Mouse (Mus musculus) hindbrain, embryonic 15.5 days (tissue): ENCODE results near the gene Fam117a. TPM values are rescaled to one million over a fixed set of nuclear protein-coding genes. Genes with fewer than 3 reads are reported as not detected.
A peak's percentile ranks its signal among the peaks of the same experiment; 100 is the strongest.

ENCODE experiments used
- ATAC-seq: fragments of 200-750 bp; cut with Nextera tagmentation; 2 replicates; pipeline ENCODE4 v1.8.0; 2017; ENCODE audit warnings: low read depth, moderate number of reproducible peaks, moderate TSS enrichment; ENCODE audit not compliant: low FRiP score
- H3K27ac ChIP-seq: fragments of 300-500 bp; sonication (generic); replicated peaks from 2 replicates; pipeline ENCODE4 v1.5.1; 2015; ENCODE audit warnings: mild to moderate bottlenecking, inconsistent platforms
- H3K27me3 ChIP-seq: fragments of 300-500 bp; sonication (generic); 2 replicates; pipeline ENCODE4 v1.6.1; 2015; ENCODE audit warnings: control low read depth, inconsistent platforms
- H3K36me3 ChIP-seq: fragments of 300-500 bp; sonication (generic); 2 replicates; pipeline ENCODE4 v1.6.1; 2015; ENCODE audit warnings: control low read depth, inconsistent platforms
- H3K4me1 ChIP-seq: fragments of 300-500 bp; sonication (generic); replicated peaks from 2 replicates; pipeline ENCODE4 v1.6.1; 2015; ENCODE audit warnings: control low read depth, inconsistent platforms
- H3K4me2 ChIP-seq: fragments of 300-500 bp; sonication (generic); 2 replicates; pipeline ENCODE4 v1.6.1; 2015; ENCODE audit warnings: moderate library complexity, mild to moderate bottlenecking, inconsistent platforms
- H3K4me3 ChIP-seq: fragments of 300-500 bp; sonication (generic); 2 replicates; pipeline ENCODE4 v1.5.1; 2015; ENCODE audit warnings: mild to moderate bottlenecking, inconsistent platforms
- H3K9ac ChIP-seq: fragments of 300-500 bp; sonication (generic); 2 replicates; pipeline ENCODE4 v1.6.1; 2015; ENCODE audit warnings: inconsistent platforms
- H3K9me3 ChIP-seq: fragments of 300-500 bp; sonication (generic); 2 replicates; pipeline ENCODE4 v1.6.1; 2016; ENCODE audit warnings: control low read depth, inconsistent platforms
- WGBS: fragments of 180-500 bp; shearing (Covaris S2); methylation state at CpG from one replicate; pipeline ENCODE4 v1.1.7; 2015; 5-methylcytosine and 5-hydroxymethylcytosine counted together
- polyA plus RNA-seq: library from polyadenylated mRNA; unstranded; fragments of >200 nt; fragmentation: Nextera tagmentation; extraction: Ambion mirVana; gene quantifications from 2 replicates; pipeline ENCODE4 v1.2.1, GENCODE M21; 2015

Gene Fam117a
- polyA plus RNA-seq, 1 experiment from 2014 or later, result 3.6 TPM

- peak; percentile 89 for ATAC-seq
- Histone ChIP-seq H3K4me2 (peak overlapping the region; percentile 88), H3K9ac (peak overlapping the region; percentile 73), H3K4me3 (peak overlapping the region; percentile 60), H3K9me3 (no peaks in the 10 kb centered on the region), H3K27me3 (no peaks in the 10 kb centered on the region), H3K27ac (peak overlapping the region; percentile 98), H3K4me1 (peaks cover 25% of the 10 kb centered on the region), H3K36me3 (no peaks in the 10 kb centered on the region)
- 0% methylated on average over 28 of the region's 28 CpGs for WGBS
Observed at GRCm38 (mm10) chr11:95414536-95415161, 77.8 kb downstream of the Fam117a start.

DNA sequence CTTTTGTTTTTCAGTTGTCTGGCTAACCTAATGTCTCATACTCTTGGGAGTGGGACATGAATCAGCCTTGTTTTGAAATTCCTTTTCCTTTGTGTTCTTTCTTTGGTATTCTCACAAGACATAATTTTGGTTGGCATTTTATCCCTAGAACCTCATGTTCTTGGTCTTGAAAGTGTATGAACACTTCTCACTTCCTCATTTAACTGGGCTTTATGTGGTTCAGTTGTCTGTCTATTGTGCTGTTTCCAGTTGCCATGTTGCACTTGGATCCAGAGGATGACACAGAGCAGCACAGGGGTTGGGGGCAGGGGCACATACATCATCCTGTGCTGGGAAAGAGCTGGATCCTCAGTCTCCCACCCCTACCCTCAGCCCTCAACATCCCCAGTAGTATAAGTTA, 79.1 kb downstream of the Fam117a start:
- ATAC-seq, result no peak
- H3K9ac ChIP-seq, result no peak overlapping the region

DNA sequence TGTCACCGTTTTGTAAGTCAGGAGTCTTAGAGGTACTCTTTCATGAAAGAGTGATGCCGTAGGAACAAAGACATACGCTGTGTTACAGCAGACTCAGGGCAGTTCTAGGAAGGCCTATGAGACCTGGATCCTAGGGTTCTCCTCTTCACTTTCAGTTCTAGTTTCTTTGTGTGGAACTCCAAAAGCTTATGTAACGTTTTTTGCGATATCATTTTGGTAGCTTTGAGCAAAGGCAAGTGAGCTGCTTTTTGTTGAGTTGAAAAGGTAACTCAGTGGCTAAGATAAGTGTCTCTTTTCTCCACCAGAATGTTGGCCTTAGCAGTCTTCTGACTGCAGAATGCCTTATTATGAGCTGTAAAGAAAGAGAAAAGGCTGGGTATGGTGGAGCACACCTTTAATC, 80.5 kb downstream of the Fam117a start:
- Histone ChIP-seq H3K27ac (no peak overlapping the region), H3K4me2 (no peak overlapping the region), H3K9me3 (no peaks in the 10 kb centered on the region), H3K27me3 (no peaks in the 10 kb centered on the region), H3K4me3 (no peak overlapping the region), H3K9ac (no peak overlapping the region), H3K4me1 (peaks cover 28% of the 10 kb centered on the region), H3K36me3 (no peaks in the 10 kb centered on the region)
- ATAC-seq, result no peak
- WGBS, result 88% methylated on average over 5 of the region's 5 CpGs

More for the DNA sequence above, 79.1 kb downstream of the Fam117a start:
- H3K4me3 ChIP-seq, result 0 out of 2 replicates have a peak overlapping the region, but pooled peaks have one; percentile 60
- no peaks in the 10 kb centered on the region for H3K9me3 ChIP-seq
- peak overlapping the region; percentile 88 for H3K4me2 ChIP-seq
- H3K27me3 ChIP-seq, result no peaks in the 10 kb centered on the region
- no peak overlapping the region for H3K27ac ChIP-seq
- H3K36me3 ChIP-seq, result no peaks in the 10 kb centered on the region
- H3K4me1 ChIP-seq, result peaks cover 25% of the 10 kb centered on the region

- Histone ChIP-seq H3K9ac (no peak overlapping the region), H3K4me2 (no peak overlapping the region), H3K4me1 (peaks cover 16% of the 10 kb centered on the region), H3K36me3 (no peaks in the 10 kb centered on the region), H3K27me3 (no peaks in the 10 kb centered on the region), H3K27ac (no peak overlapping the region), H3K9me3 (no peaks in the 10 kb centered on the region), H3K4me3 (no peak overlapping the region)
- WGBS, result 80% methylated on average over 2 of the region's 2 CpGs
- no peak for ATAC-seq
Observed at GRCm38 (mm10) chr11:95420880-95421435, 84.1 kb downstream of the Fam117a start.

- H3K4me1 ChIP-seq, result peaks cover 3% of the 10 kb centered on the region; the same call in 1 of the 2 replicates
- H3K4me2 ChIP-seq, result no peak overlapping the region
- no peaks in the 10 kb centered on the region for H3K9me3 ChIP-seq
- 84% methylated on average over 3 of the region's 3 CpGs for WGBS
- H3K27ac ChIP-seq, result no peak overlapping the region
- no peak overlapping the region for H3K9ac ChIP-seq
- H3K4me3 ChIP-seq, result no peak overlapping the region
- no peaks in the 10 kb centered on the region for H3K27me3 ChIP-seq
- H3K36me3 ChIP-seq, result no peaks in the 10 kb centered on the region
- ATAC-seq, result no peak
Observed at GRCm38 (mm10) chr11:95423505-95423904, 86.7 kb downstream of the Fam117a start.

GRCm38 (mm10) chr11:95431344-95431743, 94.5 kb downstream of the Fam117a start:
- Histone ChIP-seq H3K4me1 (no peaks in the 10 kb centered on the region), H3K4me2 (no peak overlapping the region), H3K27me3 (no peaks in the 10 kb centered on the region), H3K27ac (no peak overlapping the region), H3K9me3 (no peaks in the 10 kb centered on the region), H3K4me3 (no peak overlapping the region), H3K9ac (no peak overlapping the region), H3K36me3 (no peaks in the 10 kb centered on the region)
- 83% methylated on average over 2 of the region's 2 CpGs for WGBS
- ATAC-seq, result no peak

Other genes starting within 250 kb of the Fam117a start
- 0.19 and 0.54 TPM in 2 replicates for gene Dlx3, start 216.9 kb upstream of the Fam117a start, polyA plus RNA-seq
- gene Dlx4, start 190.8 kb upstream of the Fam117a start, polyA plus RNA-seq, result not detected in 2 replicates
- not detected in 2 replicates for gene Tac4, start 75.5 kb upstream of the Fam117a start, polyA plus RNA-seq
- gene Kat7, start 26.8 kb upstream of the Fam117a start, polyA plus RNA-seq, result 60.5 and 66.2 TPM in 2 replicates
- 137 and 140 TPM in 2 replicates for gene Slc35b1, start 47.7 kb downstream of the Fam117a start, polyA plus RNA-seq
- 222 and 230 TPM in 2 replicates for gene Spop, start 77.1 kb downstream of the Fam117a start, polyA plus RNA-seq
- 3.3 and 3.9 TPM in 2 replicates for gene Nxph3, start 177.6 kb downstream of the Fam117a start, polyA plus RNA-seq